Mouse (Mus musculus): ENCODE measurements around the gene Plekhf1. TPM values are rescaled to one million over a fixed set of nuclear protein-coding genes. Genes with fewer than 3 reads are reported as not detected.

Plekhf1 gene
- total RNA-seq, 1 experiment from 2014 or later, result 1.6 TPM

Other genes starting within 250 kb of the Plekhf1 start
- 31.2 to 52.7 TPM (median 52.2 TPM) in 3 replicates for gene Uri1, start 204.5 kb downstream of the Plekhf1 start, total RNA-seq (2017)
- 1.2 to 6.3 TPM (median 1.7 TPM) in 3 replicates for gene Ccne1, start 120.5 kb downstream of the Plekhf1 start, total RNA-seq (2017)
- gene 1600014C10Rik, start 44.8 kb downstream of the Plekhf1 start, total RNA-seq (2017), result 14.8 to 15.5 TPM (median 15.0 TPM) in 3 replicates
- gene Pop4, start 43.4 kb upstream of the Plekhf1 start, total RNA-seq (2017), result 43.5 to 50.6 TPM (median 49.7 TPM) in 3 replicates